Mouse (Mus musculus) CH12.LX (cell line): ENCODE measurements at regions not wholly inside any gene's neighbourhood (a gene's known extent, or its start where the extent isn't known, plus 50 kb on each side); places are given as distances from the start of the nearest gene placed in this dataset.

Source experiments
- DNase-seq: peaks from one replicate; pipeline ENCODE4 v3.0.0-alpha.2; 2013; ENCODE audit errors: extremely low read depth
- H3K27ac ChIP-seq: 2 replicates; pipeline ENCODE4 v1.5.1; 2012; ENCODE audit warnings: low read depth, mild to moderate bottlenecking, control low read depth, moderate library complexity; ENCODE audit not compliant: insufficient read depth
- H3K27me3 ChIP-seq: replicated peaks from 2 replicates; pipeline ENCODE3; 2012; ENCODE audit warnings: inconsistent platforms
- H3K36me3 ChIP-seq, 2 experiments: replicated peaks in 1 of 2; 2 replicates each; pipeline versions ENCODE3 to v1.6.1; 2012; ENCODE audit warnings: inconsistent platforms in 1 of 2, low read length in 1 of 2, mild to moderate bottlenecking in 1 of 2, mixed read lengths in 1 of 2, moderate library complexity in 1 of 2; ENCODE audit not compliant: control insufficient read depth in 1 of 2, insufficient read depth in 1 of 2
- H3K4me1 ChIP-seq, 2 experiments: 2 replicates each; pipeline ENCODE4 v1.6.1; 2012; ENCODE audit warnings: inconsistent platforms in 1 of 2, moderate library complexity in 1 of 2; ENCODE audit not compliant: insufficient read depth in 2 of 2, control insufficient read depth in 1 of 2
- H3K4me2 ChIP-seq: 2 replicates; pipeline ENCODE4 v1.6.1; 2012; ENCODE audit warnings: low read depth, mild to moderate bottlenecking, control low read depth; ENCODE audit not compliant: poor library complexity, insufficient read depth, severe bottlenecking
- H3K4me3 ChIP-seq, 3 experiments: fragments of 150-350 bp in 1 of 3; sonication (generic) in 1 of 3; replicated peaks in 1 of 3; 2 replicates each; pipeline versions ENCODE3 to v1.5.1; 2011 to 2012; ENCODE audit warnings: low read depth in 2 of 3, low read length in 2 of 3, mild to moderate bottlenecking in 2 of 3, moderate library complexity in 2 of 3, control low read depth in 1 of 3, improper control_type of control experiment in 1 of 3, inconsistent platforms in 1 of 3, mixed read lengths in 1 of 3; ENCODE audit not compliant: poor library complexity in 1 of 3
- H3K79me2 ChIP-seq: replicated peaks from 2 replicates; pipeline ENCODE4 v1.6.1; 2012; ENCODE audit warnings: mild to moderate bottlenecking, moderate library complexity; ENCODE audit not compliant: control insufficient read depth, poor library complexity, insufficient read depth, severe bottlenecking; ENCODE audit errors: extremely low read depth
- H3K9ac ChIP-seq: 2 replicates; pipeline ENCODE4 v1.6.1; 2012; ENCODE audit warnings: low read depth, mild to moderate bottlenecking, control low read depth, moderate library complexity; ENCODE audit not compliant: insufficient read depth
- H3K9me3 ChIP-seq: replicated peaks from 2 replicates; pipeline ENCODE3; 2012; ENCODE audit warnings: low read length, inconsistent platforms, mixed read lengths
- CHD1 ChIP-seq: IDR thresholded peaks from 2 replicates; pipeline ENCODE4 v1.6.1; 2012; ENCODE audit warnings: low read depth, low read length, improper control_type of control experiment, inconsistent platforms
- CHD2 ChIP-seq: IDR thresholded peaks from 2 replicates; pipeline ENCODE4 v1.6.1; 2011; ENCODE audit warnings: low read length, improper control_type of control experiment
- CTCF ChIP-seq, 2 experiments: IDR thresholded peaks in 1 of 2; conservative IDR thresholded peaks in 1 of 2; 2 replicates each; pipeline ENCODE4 v1.5.1; 2011 to 2012; ENCODE audit warnings: low read depth in 2 of 2, low read length in 2 of 2, improper control_type of control experiment in 1 of 2, inconsistent platforms in 1 of 2, mild to moderate bottlenecking in 1 of 2, moderate library complexity in 1 of 2
- E2F4 ChIP-seq: IDR thresholded peaks from 2 replicates; pipeline ENCODE4 v1.6.1; 2011; ENCODE audit warnings: low read depth, low read length, improper control_type of control experiment; ENCODE audit not compliant: insufficient replicate concordance
- ELF1 ChIP-seq: IDR thresholded peaks from 2 replicates; pipeline ENCODE4 v1.6.1; 2014; ENCODE audit warnings: low read depth, mild to moderate bottlenecking, inconsistent platforms, low read length, improper control_type of control experiment
- EP300 ChIP-seq: IDR thresholded peaks from 2 replicates; pipeline ENCODE4 v1.6.1; 2011; ENCODE audit warnings: low read length, improper control_type of control experiment
- GABPA ChIP-seq: IDR thresholded peaks from 2 replicates; pipeline ENCODE4 v1.6.1; 2012; ENCODE audit warnings: low read depth, low read length, improper control_type of control experiment, inconsistent platforms; ENCODE audit not compliant: insufficient replicate concordance
- JUN ChIP-seq: IDR thresholded peaks from 2 replicates; pipeline ENCODE4 v1.6.1; 2011; ENCODE audit warnings: low read depth, mild to moderate bottlenecking, low read length, improper control_type of control experiment, moderate library complexity; ENCODE audit not compliant: insufficient read depth
- JUND ChIP-seq: conservative IDR thresholded peaks from 2 replicates; pipeline ENCODE4 v1.6.1; 2011; ENCODE audit warnings: low read depth, low read length, improper control_type of control experiment
- KAT2A ChIP-seq: IDR thresholded peaks from 2 replicates; pipeline ENCODE4 v1.6.1; 2012; ENCODE audit warnings: low read length, improper control_type of control experiment, inconsistent platforms; ENCODE audit not compliant: insufficient replicate concordance
- MAFK ChIP-seq: IDR thresholded peaks from 2 replicates; pipeline ENCODE4 v1.6.1; 2011; ENCODE audit warnings: low read length, improper control_type of control experiment; ENCODE audit not compliant: insufficient replicate concordance
- MEF2A ChIP-seq: IDR thresholded peaks from 2 replicates; pipeline ENCODE4 v1.6.1; 2014; ENCODE audit warnings: low read depth, mild to moderate bottlenecking, inconsistent platforms, low read length, improper control_type of control experiment, borderline replicate concordance
- MYC ChIP-seq: IDR thresholded peaks from 2 replicates; pipeline ENCODE4 v1.6.1; 2011; ENCODE audit warnings: low read depth, mild to moderate bottlenecking, improper control_type of control experiment, low read length
- NRF1 ChIP-seq: IDR thresholded peaks from 2 replicates; pipeline ENCODE4 v1.6.1; 2014; ENCODE audit warnings: low read depth, mild to moderate bottlenecking, inconsistent platforms, low read length, improper control_type of control experiment, moderate library complexity
- PAX5 ChIP-seq: IDR thresholded peaks from 2 replicates; pipeline ENCODE4 v1.6.1; 2012; ENCODE audit warnings: low read length, inconsistent platforms, mixed read lengths
- RAD21 ChIP-seq: IDR thresholded peaks from 2 replicates; pipeline ENCODE4 v1.6.1; 2011; ENCODE audit warnings: low read depth, mild to moderate bottlenecking, low read length, improper control_type of control experiment, moderate library complexity
- SIN3A ChIP-seq: IDR thresholded peaks from 2 replicates; pipeline ENCODE4 v1.6.1; 2012; ENCODE audit warnings: low read length, improper control_type of control experiment, inconsistent platforms
- SMC3 ChIP-seq: IDR thresholded peaks from 2 replicates; pipeline ENCODE4 v1.6.1; 2011; ENCODE audit warnings: low read depth, low read length, improper control_type of control experiment
- TBP ChIP-seq: conservative IDR thresholded peaks from 2 replicates; pipeline ENCODE4 v1.6.1; 2011; ENCODE audit warnings: low read depth, low read length, improper control_type of control experiment
- TCF12 ChIP-seq: IDR thresholded peaks from 2 replicates; pipeline ENCODE4 v1.6.1; 2014; ENCODE audit warnings: low read depth, mild to moderate bottlenecking, inconsistent platforms, low read length, improper control_type of control experiment
- USF1 ChIP-seq: IDR thresholded peaks from 2 replicates; pipeline ENCODE4 v1.6.1; 2014; ENCODE audit warnings: low read depth, mild to moderate bottlenecking, inconsistent platforms, low read length, improper control_type of control experiment
- USF2 ChIP-seq: conservative IDR thresholded peaks from 2 replicates; pipeline ENCODE4 v1.6.1; 2011; ENCODE audit warnings: low read depth, low read length, improper control_type of control experiment
- dilution Hi-C: fragments of 300-500 bp; cut with MboI; formaldehyde crosslinking; loops from 2 replicates; pipeline ENCODE4 v1.14.3; 2020; ENCODE audit warnings: low sequenced_read_pairs; ENCODE audit not compliant: extremely low pct_unique_long_range_greater_than_20kb, extremely low pct_ligation_motif_present
- in situ Hi-C: fragments of 300-500 bp; cut with MboI; formaldehyde crosslinking; loops from 3 replicates; pipeline ENCODE4 v1.14.3; 2019; ENCODE audit warnings: low sequenced_read_pairs, low pct_ligation_motif_present, low pct_unique_long_range_greater_than_20kb, mixed read lengths

DNA sequence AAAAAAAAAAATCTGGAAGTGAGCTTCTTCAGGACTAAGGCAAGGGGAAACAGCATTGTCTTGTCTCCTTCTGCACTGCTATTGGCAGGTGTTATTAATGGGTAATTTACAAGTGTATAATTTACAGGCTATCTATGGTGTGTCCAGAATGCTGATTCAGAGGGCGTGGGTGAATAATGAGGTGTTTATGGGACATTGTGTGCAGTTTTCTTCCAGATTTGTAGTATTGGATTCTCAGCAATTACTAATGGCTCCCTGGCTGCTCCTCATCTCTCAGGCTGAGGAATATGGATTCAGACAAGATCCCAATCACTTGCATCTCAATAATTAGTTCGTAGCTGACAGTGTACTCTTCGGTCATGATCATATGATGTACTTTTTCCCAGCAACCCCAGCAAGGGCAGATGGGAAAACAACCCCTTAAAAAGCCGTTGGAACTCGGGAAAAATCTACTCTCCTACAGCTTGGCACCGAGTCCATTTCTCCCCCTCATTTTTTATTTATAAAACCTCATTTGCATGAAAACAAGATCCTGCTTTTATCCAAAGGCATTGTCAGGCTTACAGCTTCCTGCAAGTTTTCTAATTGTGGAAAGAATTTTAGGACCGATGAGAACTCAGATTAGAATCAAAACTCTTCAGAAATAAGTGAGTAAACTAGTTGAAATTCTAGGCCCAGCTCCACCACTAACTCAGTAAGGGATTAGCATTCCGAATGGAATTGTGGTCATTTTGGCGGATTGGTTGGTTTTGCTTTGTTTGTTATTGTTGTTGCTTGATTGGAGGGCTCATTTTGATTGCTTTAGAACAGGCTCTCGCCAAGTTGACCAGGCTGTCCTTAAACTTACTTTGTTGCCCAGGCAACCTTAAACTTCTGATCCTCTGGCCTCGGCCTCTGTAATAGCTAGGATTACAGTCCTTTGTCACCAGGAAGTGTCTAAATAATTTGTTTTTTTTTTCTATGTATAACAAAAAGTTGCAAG, 212.5 kb downstream of the Galc start:
- H3K4me3 ChIP-seq: no peak overlapping the region
- H3K36me3 ChIP-seq: no peaks in the 10 kb centered on the region
- H3K27ac ChIP-seq: no peak overlapping the region
- no peak for DNase-seq
- H3K4me1 ChIP-seq: no peaks in the 10 kb centered on the region
- no peaks in the 10 kb centered on the region for H3K9me3 ChIP-seq
- no peak overlapping the region for H3K4me2 ChIP-seq
- dilution Hi-C loops (no loop called here), in situ Hi-C loops (no loop called here)
- H3K9ac ChIP-seq: no peak overlapping the region
- H3K79me2 ChIP-seq: no peaks in the 10 kb centered on the region
- no peak for TF ChIP-seq TCF12
- TF ChIP-seq RAD21: no peak
- no peak for TF ChIP-seq USF1
- no peak for TF ChIP-seq KAT2A
- TF ChIP-seq MEF2A: no peak
- no peak for TF ChIP-seq JUN
- TF ChIP-seq CHD2: no peak
- no peak for TF ChIP-seq MAFK
- TF ChIP-seq, all 38 proteins: peak for 0
- H3K27me3 ChIP-seq: peaks cover 2% of the 10 kb centered on the region

- no peaks in the 10 kb centered on the region for H3K4me1 ChIP-seq
- DNase-seq: no peak
- no peak overlapping the region for H3K27ac ChIP-seq
- dilution Hi-C loops: no loop called here
- in situ Hi-C loops: no loop called here
- no peak overlapping the region for H3K4me2 ChIP-seq
- no peaks in the 10 kb centered on the region for H3K79me2 ChIP-seq
- H3K36me3 ChIP-seq: no peaks in the 10 kb centered on the region
- H3K9ac ChIP-seq: no peak overlapping the region
- peaks cover 2% of the 10 kb centered on the region for H3K27me3 ChIP-seq
- no peak overlapping the region for H3K4me3 ChIP-seq
- TF ChIP-seq E2F4 (no peak), TCF12 (no peak), CTCF (conservative IDR thresholded peaks at IDR 0.05 in 1 of 2, IDR thresholded peaks at IDR 0.05 in 1 of 2; ENCODE audit: low read depth in 2 of 2, low read length in 2 of 2) (no peak), TBP (no peak), GABPA (no peak), SMC3 (no peak), CHD2 (no peak), NRF1 (no peak), USF2 (no peak), SIN3A (no peak), JUND (no peak), CHD1 (no peak), USF1 (no peak), ELF1 (no peak), EP300 (no peak), MYC (no peak), PAX5 (no peak)
- no peaks in the 10 kb centered on the region for H3K9me3 ChIP-seq
These were observed 213.3 kb downstream of the Galc start for GRCm38 (mm10) chr12:98045784-98046458.
